Mouse (Mus musculus): ENCODE measurements at regions not wholly inside any gene's neighbourhood (a gene's known extent, or its start where the extent isn't known, plus 50 kb on each side); places are given as distances from the start of the nearest gene placed in this dataset.
A peak's percentile ranks its signal among the peaks of the same experiment; 100 is the strongest.

DNA sequence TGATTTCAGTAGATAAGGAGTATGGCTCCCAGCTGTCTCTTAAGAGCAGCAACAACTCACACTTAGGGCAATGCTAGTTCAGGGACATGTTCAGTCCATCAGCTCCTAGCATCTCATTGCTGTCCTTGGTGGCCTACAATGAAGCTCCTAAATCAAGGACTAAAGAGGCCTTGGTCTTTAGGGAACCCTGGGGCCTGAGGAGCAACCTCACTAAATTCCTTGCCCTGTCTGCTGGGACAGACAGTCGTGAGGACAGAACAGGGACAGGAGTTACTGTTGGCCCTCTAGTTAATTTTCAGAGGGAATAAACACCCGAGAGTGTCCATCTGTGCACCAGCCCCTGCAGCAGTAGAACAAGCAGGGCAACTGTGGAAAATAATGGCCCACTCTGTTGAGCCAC lies 514.6 kb upstream of the Tnp1 start:
- ATAC-seq (replicated peaks; ENCODE audit: low FRiP score, low TSS enrichment, low read depth) (no peak), DNase-seq (ENCODE audit: low spot score) (no peak)
- Histone ChIP-seq H3K27ac (ENCODE audit: low read depth) (no peak overlapping the region), H3K4me2 (ENCODE audit: low read length) (no peak overlapping the region), H3K9me3 (ENCODE audit: control insufficient read depth, low read length) (no peaks in the 10 kb centered on the region), H3K4me1 (replicated peaks; ENCODE audit: control insufficient read depth, insufficient read depth, low read length) (no peaks in the 10 kb centered on the region), H3K27me3 (replicated peaks; ENCODE audit: control insufficient read depth, insufficient read depth, low read length) (no peaks in the 10 kb centered on the region), H3K36me3 (ENCODE audit: control insufficient read depth, insufficient read depth, low read length) (no peaks in the 10 kb centered on the region), H3K4me3 (ENCODE audit: low read depth, low read length) (no peak overlapping the region), H3K9ac (ENCODE audit: low read length) (no peak overlapping the region)
- 44% methylated on average over 2 of the region's 2 CpGs for WGBS

DNA sequence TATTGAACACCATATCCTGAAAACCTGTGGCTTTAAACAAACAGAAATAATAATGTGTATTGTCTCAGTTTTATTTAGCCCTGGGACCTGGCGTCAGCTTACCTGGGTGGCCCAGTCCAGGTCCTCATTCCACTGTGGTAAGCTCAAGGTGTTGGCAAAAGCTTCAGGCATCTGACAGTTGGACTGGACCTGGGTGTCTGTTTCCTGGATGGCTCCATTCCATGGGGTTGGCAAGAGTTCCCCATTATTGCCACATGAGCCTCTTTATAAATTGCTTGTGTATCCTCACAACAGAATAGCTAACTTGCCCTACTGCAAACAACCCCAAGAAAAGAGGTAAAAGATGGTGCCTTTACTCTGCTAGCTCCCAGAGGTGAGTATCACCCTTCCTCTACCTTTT lies 512.9 kb upstream of the Tnp1 start:
- DNase-seq (ENCODE audit: low spot score): no peak
- Histone ChIP-seq H3K9ac (ENCODE audit: low read length) (no peak overlapping the region), H3K4me3 (ENCODE audit: low read depth, low read length) (no peak overlapping the region), H3K4me2 (ENCODE audit: low read length) (no peak overlapping the region), H3K27me3 (replicated peaks; ENCODE audit: control insufficient read depth, insufficient read depth, low read length) (no peaks in the 10 kb centered on the region), H3K9me3 (ENCODE audit: control insufficient read depth, low read length) (no peaks in the 10 kb centered on the region), H3K27ac (ENCODE audit: low read depth) (no peak overlapping the region), H3K36me3 (ENCODE audit: control insufficient read depth, insufficient read depth, low read length) (no peaks in the 10 kb centered on the region), H3K4me1 (replicated peaks; ENCODE audit: control insufficient read depth, insufficient read depth, low read length) (no peaks in the 10 kb centered on the region)
- ATAC-seq (replicated peaks; ENCODE audit: low FRiP score, low TSS enrichment, low read depth): no peak
- WGBS: 92% methylated on average over 1 of the region's 1 CpGs

DNA sequence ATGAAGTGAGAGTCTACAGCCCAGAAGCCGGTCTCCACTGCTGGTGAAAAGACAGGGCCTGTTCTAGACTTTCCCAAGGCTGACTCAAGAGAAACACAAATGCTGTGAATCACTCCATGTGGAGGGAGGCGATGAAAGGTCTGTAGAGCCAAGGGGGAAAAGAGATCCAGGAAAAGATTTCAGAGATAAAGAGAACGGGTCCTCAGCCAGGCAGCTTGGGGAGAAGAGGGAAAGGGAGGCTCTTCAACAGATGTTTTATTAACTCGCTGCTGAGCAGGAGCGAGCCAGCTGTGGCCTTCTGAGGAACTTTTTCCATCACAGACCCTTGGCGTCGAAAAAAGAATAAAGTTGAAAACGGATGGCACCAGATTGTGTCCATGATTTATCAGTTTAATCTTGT lies 500.7 kb upstream of the Tnp1 start:
- no peaks in the 10 kb centered on the region for H3K36me3 ChIP-seq (ENCODE audit: control insufficient read depth, insufficient read depth, low read length)
- H3K27ac ChIP-seq (ENCODE audit: low read depth): no peak overlapping the region; the same call in 1 of the 2 replicates
- H3K27me3 ChIP-seq (replicated peaks; ENCODE audit: control insufficient read depth, insufficient read depth, low read length): no peaks in the 10 kb centered on the region
- no peak for ATAC-seq (replicated peaks; ENCODE audit: low FRiP score, low TSS enrichment, low read depth)
- DNase-seq (ENCODE audit: low spot score): no peak
- H3K9me3 ChIP-seq (ENCODE audit: control insufficient read depth, low read length): no peaks in the 10 kb centered on the region
- H3K4me3 ChIP-seq (ENCODE audit: low read depth, low read length): no peak overlapping the region
- H3K9ac ChIP-seq (ENCODE audit: low read length): no peak overlapping the region
- 62% methylated on average over 8 of the region's 8 CpGs for WGBS
- no peaks in the 10 kb centered on the region for H3K4me1 ChIP-seq (replicated peaks; ENCODE audit: control insufficient read depth, insufficient read depth, low read length)
- no peak overlapping the region for H3K4me2 ChIP-seq (ENCODE audit: low read length)

DNA sequence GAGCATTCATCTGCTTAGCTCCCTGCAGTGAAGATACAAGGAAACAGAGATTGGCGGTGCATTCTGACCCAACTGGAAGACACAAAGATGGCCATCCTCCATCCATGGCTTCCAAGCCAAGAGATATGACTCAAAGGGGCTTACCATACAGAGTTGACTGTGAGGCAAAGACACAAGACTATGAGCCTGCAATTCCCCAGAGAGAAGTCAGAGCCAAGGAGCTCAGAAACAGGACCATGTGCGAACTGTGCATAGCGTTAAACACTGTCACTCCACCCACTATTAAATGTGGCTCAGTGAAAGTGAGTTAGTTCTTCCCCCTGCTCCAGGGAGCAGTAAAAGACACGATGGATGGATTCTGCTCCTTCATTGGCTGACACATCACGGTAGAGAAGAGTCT lies 500.1 kb upstream of the Tnp1 start:
- Histone ChIP-seq H3K36me3 (ENCODE audit: control insufficient read depth, insufficient read depth, low read length) (no peaks in the 10 kb centered on the region), H3K9me3 (ENCODE audit: control insufficient read depth, low read length) (no peaks in the 10 kb centered on the region), H3K9ac (ENCODE audit: low read length) (no peak overlapping the region), H3K4me1 (replicated peaks; ENCODE audit: control insufficient read depth, insufficient read depth, low read length) (no peaks in the 10 kb centered on the region), H3K4me2 (ENCODE audit: low read length) (no peak overlapping the region), H3K27ac (ENCODE audit: low read depth) (no peak overlapping the region), H3K27me3 (replicated peaks; ENCODE audit: control insufficient read depth, insufficient read depth, low read length) (no peaks in the 10 kb centered on the region), H3K4me3 (ENCODE audit: low read depth, low read length) (no peak overlapping the region)
- ATAC-seq (replicated peaks; ENCODE audit: low FRiP score, low TSS enrichment, low read depth) (no peak), DNase-seq (ENCODE audit: low spot score) (no peak)
- WGBS: 91% methylated on average over 5 of the region's 5 CpGs

DNA sequence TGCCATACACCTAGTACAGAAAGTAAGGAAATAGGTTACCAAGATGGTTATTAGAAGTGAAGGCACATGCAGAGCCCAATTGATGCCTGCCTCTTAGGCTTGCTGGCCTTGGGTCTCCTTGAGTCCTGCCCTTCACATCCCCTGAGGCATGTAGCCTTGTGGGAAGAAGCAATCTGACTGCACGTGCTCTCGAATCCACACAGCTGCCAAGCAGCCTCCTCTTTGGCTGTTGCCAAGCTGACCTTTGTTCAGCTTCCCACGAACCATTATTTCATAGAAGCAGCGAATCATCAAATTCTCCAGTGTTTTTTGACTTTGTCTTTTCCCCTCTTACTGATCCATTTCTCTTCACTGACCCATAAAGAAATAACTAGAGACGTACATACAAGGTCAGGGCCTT lies 498.1 kb upstream of the Tnp1 start:
- no peak overlapping the region for H3K27ac ChIP-seq (ENCODE audit: low read depth)
- WGBS: 61% methylated on average over 5 of the region's 5 CpGs
- H3K36me3 ChIP-seq (ENCODE audit: control insufficient read depth, insufficient read depth, low read length): no peaks in the 10 kb centered on the region
- no peak overlapping the region for H3K4me3 ChIP-seq (ENCODE audit: low read depth, low read length)
- ATAC-seq (replicated peaks; ENCODE audit: low FRiP score, low TSS enrichment, low read depth) (no peak), DNase-seq (ENCODE audit: low spot score) (no peak)
- no peaks in the 10 kb centered on the region for H3K9me3 ChIP-seq (ENCODE audit: control insufficient read depth, low read length)
- no peaks in the 10 kb centered on the region for H3K4me1 ChIP-seq (replicated peaks; ENCODE audit: control insufficient read depth, insufficient read depth, low read length)
- no peak overlapping the region for H3K4me2 ChIP-seq (ENCODE audit: low read length)
- no peak overlapping the region for H3K9ac ChIP-seq (ENCODE audit: low read length)
- H3K27me3 ChIP-seq (replicated peaks; ENCODE audit: control insufficient read depth, insufficient read depth, low read length): no peaks in the 10 kb centered on the region

DNA sequence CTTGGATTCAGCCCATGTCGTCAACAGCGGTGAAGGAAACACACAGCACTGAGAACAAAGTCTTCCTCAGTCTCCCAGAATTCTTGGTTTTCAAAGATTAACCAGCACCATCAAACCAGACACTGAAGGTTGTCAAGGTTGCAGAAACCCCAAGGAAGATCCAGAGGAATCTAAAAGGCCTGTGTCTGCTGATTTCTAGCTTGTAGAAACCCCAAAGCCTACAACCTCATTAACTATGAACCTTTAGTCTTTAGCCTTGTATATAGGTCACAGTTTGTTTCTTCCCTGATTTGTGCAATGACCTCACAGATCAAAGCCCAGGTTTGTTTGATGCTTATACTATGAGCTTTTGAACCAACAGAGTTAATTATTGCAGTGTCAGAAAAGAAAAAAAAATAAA lies 497.1 kb upstream of the Tnp1 start:
- H3K9me3 ChIP-seq (ENCODE audit: control insufficient read depth, low read length): no peaks in the 10 kb centered on the region
- 96% methylated on average over 2 of the region's 2 CpGs for WGBS
- no peak for DNase-seq (ENCODE audit: low spot score)

DNA sequence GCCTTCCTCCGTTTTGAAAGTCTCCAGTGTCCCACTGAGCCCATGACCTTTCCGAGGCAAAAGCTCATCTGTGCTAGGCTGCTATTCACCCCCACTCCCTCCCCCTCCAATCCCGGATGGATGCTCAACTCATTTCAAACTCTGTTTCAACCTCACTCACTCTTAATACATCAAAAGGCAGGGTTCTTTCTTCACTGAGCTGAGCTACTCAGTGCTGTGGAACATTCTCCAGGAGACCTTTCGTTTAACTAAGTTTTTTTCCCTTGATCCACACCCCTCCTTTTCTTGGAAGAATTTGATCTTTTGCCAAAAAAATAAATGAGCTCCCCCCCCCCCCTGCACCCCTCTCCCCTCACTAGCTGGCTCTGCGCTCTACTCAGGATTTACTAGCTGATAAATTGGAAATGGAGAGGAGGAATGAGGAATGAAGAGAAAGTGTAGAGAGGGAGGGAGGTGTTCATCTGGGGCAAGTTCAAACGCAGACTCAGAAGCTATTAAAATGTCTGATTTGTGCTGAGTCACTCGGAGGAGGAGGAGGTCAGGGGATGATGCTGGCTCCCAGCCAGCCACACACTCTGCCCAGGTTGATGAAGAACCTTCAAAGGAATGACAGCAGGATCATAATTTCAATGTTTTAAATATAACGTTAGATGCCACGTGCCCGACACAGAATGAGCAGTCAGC lies 491.5 kb upstream of the Tnp1 start:
- whole genome bisulfite sequencing: 33% methylated on average over 10 of the region's 10 CpGs
- no peak for DNase-seq (ENCODE audit: low spot score)
- Histone ChIP-seq H3K4me3 (ENCODE audit: low read depth, low read length) (no peak overlapping the region), H3K27me3 (replicated peaks; ENCODE audit: control insufficient read depth, insufficient read depth, low read length) (no peaks in the 10 kb centered on the region), H3K4me1 (replicated peaks; ENCODE audit: control insufficient read depth, insufficient read depth, low read length) (peaks cover 3% of the 10 kb centered on the region; the same call in 1 of the 2 replicates), H3K27ac (ENCODE audit: low read depth) (0 out of 2 replicates have a peak overlapping the region, but pooled peaks have one; percentile 11), H3K4me2 (ENCODE audit: low read length) (no peak overlapping the region), H3K36me3 (ENCODE audit: control insufficient read depth, insufficient read depth, low read length) (no peaks in the 10 kb centered on the region), H3K9me3 (ENCODE audit: control insufficient read depth, low read length) (no peaks in the 10 kb centered on the region), H3K9ac (ENCODE audit: low read length) (no peak overlapping the region)
- ATAC-seq (replicated peaks; ENCODE audit: low FRiP score, low TSS enrichment, low read depth): peak; percentile 58; the same call in 1 of the 2 replicates

More for the DNA sequence above, 497.1 kb upstream of the Tnp1 start:
- Histone ChIP-seq H3K27ac (ENCODE audit: low read depth) (no peak overlapping the region), H3K4me2 (ENCODE audit: low read length) (no peak overlapping the region), H3K27me3 (replicated peaks; ENCODE audit: control insufficient read depth, insufficient read depth, low read length) (no peaks in the 10 kb centered on the region), H3K4me3 (ENCODE audit: low read depth, low read length) (no peak overlapping the region), H3K4me1 (replicated peaks; ENCODE audit: control insufficient read depth, insufficient read depth, low read length) (no peaks in the 10 kb centered on the region), H3K9ac (ENCODE audit: low read length) (no peak overlapping the region), H3K36me3 (ENCODE audit: control insufficient read depth, insufficient read depth, low read length) (no peaks in the 10 kb centered on the region)
- no peak for ATAC-seq (replicated peaks; ENCODE audit: low FRiP score, low TSS enrichment, low read depth)

DNA sequence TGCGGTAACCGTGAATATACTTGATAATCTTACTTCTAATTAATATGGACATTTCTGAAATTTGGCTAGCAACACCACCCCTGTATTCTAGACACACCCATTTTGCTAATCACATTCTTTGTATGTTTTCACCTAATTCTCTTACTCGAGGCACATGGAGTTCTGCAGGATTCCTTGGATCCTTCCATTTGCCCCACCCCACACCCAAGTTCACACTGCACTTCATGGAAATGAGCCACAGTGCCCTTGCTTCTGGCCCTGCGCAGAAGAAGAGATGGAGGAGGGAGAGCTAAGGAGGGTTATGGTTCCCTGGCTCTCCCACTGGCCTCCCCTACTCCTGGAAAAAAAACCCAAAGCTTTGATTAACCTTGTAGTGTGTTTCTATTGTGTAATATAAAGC lies 487.9 kb upstream of the Tnp1 start:
- Histone ChIP-seq H3K4me2 (ENCODE audit: low read length) (no peak overlapping the region), H3K9ac (ENCODE audit: low read length) (no peak overlapping the region), H3K27ac (ENCODE audit: low read depth) (no peak overlapping the region), H3K27me3 (replicated peaks; ENCODE audit: control insufficient read depth, insufficient read depth, low read length) (no peaks in the 10 kb centered on the region), H3K36me3 (ENCODE audit: control insufficient read depth, insufficient read depth, low read length) (no peaks in the 10 kb centered on the region), H3K4me1 (replicated peaks; ENCODE audit: control insufficient read depth, insufficient read depth, low read length) (peaks cover 3% of the 10 kb centered on the region; the same call in 1 of the 2 replicates), H3K4me3 (ENCODE audit: low read depth, low read length) (no peak overlapping the region), H3K9me3 (ENCODE audit: control insufficient read depth, low read length) (no peaks in the 10 kb centered on the region)
- no peak for DNase-seq (ENCODE audit: low spot score)
- WGBS: 85% methylated on average over 4 of the region's 4 CpGs
- ATAC-seq (replicated peaks; ENCODE audit: low FRiP score, low TSS enrichment, low read depth): no peak

DNA sequence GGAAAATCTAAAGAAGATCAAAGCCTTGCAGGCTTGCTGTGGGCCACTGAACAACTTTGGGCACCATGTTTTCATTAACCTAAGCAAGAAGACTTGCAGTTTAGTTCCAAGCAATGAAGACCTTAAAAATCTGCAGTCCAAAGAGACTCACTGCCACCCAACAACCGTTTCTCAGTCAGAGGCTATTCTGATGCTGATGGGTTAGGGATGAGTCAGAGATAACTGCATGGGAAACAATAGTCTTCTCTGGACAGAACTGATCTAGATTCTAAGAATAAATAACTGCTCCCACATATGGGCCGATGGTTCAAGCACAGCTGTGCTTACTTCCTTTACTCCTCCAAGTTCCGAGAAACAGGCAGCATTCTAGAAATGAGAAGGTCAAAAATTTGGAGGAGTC lies 485.0 kb upstream of the Tnp1 start:
- H3K27me3 ChIP-seq (replicated peaks; ENCODE audit: control insufficient read depth, insufficient read depth, low read length): no peaks in the 10 kb centered on the region
- H3K4me1 ChIP-seq (replicated peaks; ENCODE audit: control insufficient read depth, insufficient read depth, low read length): no peaks in the 10 kb centered on the region
- DNase-seq (ENCODE audit: low spot score) (no peak), ATAC-seq (replicated peaks; ENCODE audit: low FRiP score, low TSS enrichment, low read depth) (no peak)
- no peak overlapping the region for H3K4me3 ChIP-seq (ENCODE audit: low read depth, low read length)
- WGBS: 72% methylated on average over 3 of the region's 3 CpGs
- no peak overlapping the region for H3K4me2 ChIP-seq (ENCODE audit: low read length)
- H3K27ac ChIP-seq (ENCODE audit: low read depth): no peak overlapping the region
- H3K36me3 ChIP-seq (ENCODE audit: control insufficient read depth, insufficient read depth, low read length): no peaks in the 10 kb centered on the region
- H3K9ac ChIP-seq (ENCODE audit: low read length): no peak overlapping the region
- no peaks in the 10 kb centered on the region for H3K9me3 ChIP-seq (ENCODE audit: control insufficient read depth, low read length)

Data from intestine, embryonic 14.5 days (tissue).